Mouse (Mus musculus) myocyte (in vitro differentiated cells): ENCODE results near the gene Mrps25.

ENCODE experiments used
- CEBPB ChIP-seq: IDR thresholded peaks from 2 replicates; pipeline ENCODE4 v1.6.1; 2011; ENCODE audit warnings: mild to moderate bottlenecking, moderate library complexity; ENCODE audit not compliant: poor library complexity, insufficient read depth, severe bottlenecking
- E2F4 ChIP-seq: IDR thresholded peaks from one replicate; pipeline ENCODE4 v1.6.1; 2011; ENCODE audit warnings: mild to moderate bottlenecking, control low read depth, moderate library complexity; ENCODE audit not compliant: insufficient read depth
- MAX ChIP-seq: IDR thresholded peaks from one replicate; pipeline ENCODE4 v1.6.1; 2011; ENCODE audit warnings: low read depth, mild to moderate bottlenecking, control low read depth
- MYOD1 ChIP-seq, 3 experiments: IDR thresholded peaks; one replicate each; pipeline ENCODE4 v1.6.1; 2011; ENCODE audit warnings: control low read depth in 2 of 3, low read depth in 2 of 3, mild to moderate bottlenecking in 2 of 3, moderate library complexity in 1 of 3; ENCODE audit not compliant: insufficient read length in 2 of 3, control insufficient read depth in 1 of 3
- MYOG ChIP-seq, 3 experiments: IDR thresholded peaks; one replicate each; pipeline ENCODE4 v1.6.1; 2011; ENCODE audit warnings: control low read depth in 2 of 3, low read depth in 2 of 3, mild to moderate bottlenecking in 2 of 3; ENCODE audit not compliant: insufficient read length in 2 of 3, control insufficient read depth in 1 of 3, insufficient read depth in 1 of 3
- POLR2A ChIP-seq: IDR thresholded peaks from one replicate; pipeline ENCODE4 v1.6.1; 2011; ENCODE audit warnings: low read depth, mild to moderate bottlenecking, control low read depth, moderate library complexity; ENCODE audit not compliant: insufficient read length
- TCF3 ChIP-seq: IDR thresholded peaks from one replicate; pipeline ENCODE4 v1.6.1; 2011; ENCODE audit warnings: low read depth, control low read depth; ENCODE audit not compliant: insufficient read length

GRCm38 (mm10) chr6:92224981-92225380 is 41.1 kb upstream of the Mrps25 start:
- TF ChIP-seq MYOG (IDR thresholded peaks at IDR 0.05; ENCODE audit: control insufficient read depth in 1 of 3, insufficient read depth in 1 of 3, insufficient read length in 2 of 3, low read depth in 2 of 3), result no peak
- TF ChIP-seq E2F4, result no peak
- TF ChIP-seq POLR2A, result no peak
- no peak for TF ChIP-seq MAX
- TF ChIP-seq TCF3, result no peak
- no peak for TF ChIP-seq CEBPB
- TF ChIP-seq MYOD1 (IDR thresholded peaks at IDR 0.05; ENCODE audit: control insufficient read depth in 1 of 3, insufficient read length in 2 of 3, low read depth in 2 of 3), result no peak
